Mouse (Mus musculus) embryo, embryonic 9.5 days (tissue): Measurements from ENCODE around the gene Cep170b.

Experiments
- DNase-seq: peaks from one replicate; pipeline ENCODE4 v3.0.0-alpha.2; 2017; ENCODE audit errors: extremely low spot score

The Cep170b gene

DNA sequence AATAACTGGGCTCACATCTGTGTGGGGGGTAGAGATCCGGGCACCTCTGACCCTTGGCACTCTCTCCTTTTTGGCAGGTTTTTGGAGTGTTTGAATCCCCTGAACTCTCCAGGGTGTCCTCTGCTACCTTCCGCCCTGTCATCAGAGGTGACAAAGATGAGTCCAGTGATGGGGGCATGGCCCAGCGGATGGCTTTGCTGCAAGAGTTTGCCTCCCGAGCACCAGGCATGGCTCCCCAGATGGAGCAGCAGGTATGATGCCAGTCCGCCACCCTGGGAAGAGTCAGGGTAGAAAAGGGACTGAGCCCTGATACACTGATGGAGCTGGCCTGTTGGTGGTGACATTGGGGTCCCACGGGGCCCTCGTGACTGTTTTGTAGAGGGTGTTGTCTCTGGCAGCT, 16.8 kb downstream of the Cep170b start:
- DNase-seq: no peak

DNA sequence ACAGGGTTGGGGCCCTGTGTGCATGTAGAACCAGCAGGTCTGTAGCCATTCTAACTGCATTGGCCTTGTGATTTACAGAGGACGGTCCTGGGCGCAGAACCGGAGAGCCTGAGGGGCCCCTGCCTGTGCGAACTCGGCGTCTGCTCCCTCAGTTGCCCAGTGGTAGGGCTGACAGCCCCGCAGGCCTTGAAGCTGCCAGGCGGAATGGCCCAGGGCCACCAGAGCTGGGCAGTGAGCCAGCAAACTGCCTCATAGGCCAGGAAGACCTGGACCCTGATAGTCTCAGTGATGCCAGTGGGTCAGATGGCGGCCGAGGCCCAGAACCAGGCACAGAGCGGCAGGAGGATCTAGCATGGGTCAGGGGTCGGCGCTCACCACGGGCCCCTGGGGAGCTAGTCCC, 17.5 kb downstream of the Cep170b start:
- no peak for DNase-seq

DNA sequence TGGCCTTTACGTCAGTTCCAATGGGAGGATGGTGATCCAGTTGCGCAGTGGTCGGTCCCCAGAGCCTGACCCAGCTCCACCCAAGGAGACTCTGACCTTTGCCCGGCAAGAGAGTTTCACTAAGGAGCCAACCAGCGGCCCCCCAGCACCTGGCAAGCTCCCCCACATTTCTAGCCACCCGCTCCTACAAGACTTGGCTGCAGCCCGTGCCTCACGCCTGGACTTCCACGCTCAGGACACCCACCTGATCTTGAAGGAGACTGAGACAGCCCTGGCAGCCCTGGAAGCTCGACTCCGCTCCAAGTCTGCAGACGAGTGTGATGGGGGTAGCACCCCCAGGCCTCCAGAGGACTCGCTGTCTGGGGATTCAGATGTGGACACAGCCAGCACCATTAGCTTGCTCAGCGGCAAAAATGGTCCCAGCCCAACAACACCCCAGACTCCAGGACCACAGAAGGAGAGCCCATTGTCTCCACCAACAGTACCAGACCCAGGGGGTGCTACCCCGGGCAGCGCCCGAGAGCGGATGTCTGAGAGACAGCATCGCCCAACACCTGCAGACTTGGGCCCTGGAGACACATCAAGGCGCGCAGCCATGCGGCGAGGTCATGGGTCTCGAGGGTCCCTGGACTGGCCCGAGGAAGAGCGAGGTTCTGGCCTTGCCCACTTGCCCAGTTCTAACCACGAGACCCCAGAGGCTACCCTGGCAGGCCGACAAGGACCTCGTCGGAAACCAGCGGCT, 18.2 kb downstream of the Cep170b start:
- DNase-seq: no peak

DNA sequence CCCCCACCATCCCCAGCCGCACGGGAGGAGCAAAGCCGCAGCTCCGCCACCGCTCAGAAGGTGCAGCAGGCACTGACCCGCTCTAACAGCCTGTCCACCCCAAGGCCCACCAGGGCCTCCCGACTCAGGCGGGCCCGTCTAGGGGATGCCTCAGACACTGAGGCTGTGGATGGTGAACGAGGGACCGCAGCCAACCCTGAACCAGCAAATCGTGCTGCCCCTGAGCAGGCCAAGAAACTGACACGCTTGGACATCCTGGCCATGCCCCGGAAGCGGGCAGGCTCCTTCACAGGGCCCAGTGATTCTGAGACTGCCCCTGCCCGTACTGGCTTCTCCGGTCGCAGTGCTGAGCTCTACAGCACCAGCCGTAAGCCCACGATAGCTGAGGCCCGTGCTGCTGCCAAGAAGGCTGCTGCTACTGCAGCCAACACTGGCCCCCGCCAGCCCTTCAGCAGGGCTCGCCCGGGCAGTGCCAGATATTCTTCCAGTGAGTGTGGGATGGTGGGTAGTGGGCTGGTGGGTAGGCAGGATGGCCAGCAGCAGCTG, 18.8 kb downstream of the Cep170b start:
- DNase-seq: no peak

DNA sequence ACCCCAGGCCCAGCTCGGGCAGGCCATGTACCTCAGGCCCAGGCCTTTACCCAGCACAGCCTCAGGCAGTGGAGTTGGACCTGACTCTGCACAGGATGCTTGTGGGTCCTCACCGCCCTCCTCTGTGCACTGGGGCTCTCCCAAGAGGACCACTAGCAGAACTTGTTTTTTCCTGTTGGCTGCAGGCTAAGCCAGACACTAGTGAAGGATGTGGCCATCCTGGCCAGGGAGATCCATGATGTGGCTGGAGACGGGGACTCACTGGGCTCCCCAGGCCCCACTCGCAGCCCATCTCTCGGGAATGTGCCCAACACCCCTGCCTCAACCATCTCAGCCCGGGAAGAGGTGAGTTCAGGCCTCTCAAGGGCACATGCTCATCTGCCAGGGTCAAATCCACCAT, 22.5 kb downstream of the Cep170b start:
- no peak for DNase-seq

DNA sequence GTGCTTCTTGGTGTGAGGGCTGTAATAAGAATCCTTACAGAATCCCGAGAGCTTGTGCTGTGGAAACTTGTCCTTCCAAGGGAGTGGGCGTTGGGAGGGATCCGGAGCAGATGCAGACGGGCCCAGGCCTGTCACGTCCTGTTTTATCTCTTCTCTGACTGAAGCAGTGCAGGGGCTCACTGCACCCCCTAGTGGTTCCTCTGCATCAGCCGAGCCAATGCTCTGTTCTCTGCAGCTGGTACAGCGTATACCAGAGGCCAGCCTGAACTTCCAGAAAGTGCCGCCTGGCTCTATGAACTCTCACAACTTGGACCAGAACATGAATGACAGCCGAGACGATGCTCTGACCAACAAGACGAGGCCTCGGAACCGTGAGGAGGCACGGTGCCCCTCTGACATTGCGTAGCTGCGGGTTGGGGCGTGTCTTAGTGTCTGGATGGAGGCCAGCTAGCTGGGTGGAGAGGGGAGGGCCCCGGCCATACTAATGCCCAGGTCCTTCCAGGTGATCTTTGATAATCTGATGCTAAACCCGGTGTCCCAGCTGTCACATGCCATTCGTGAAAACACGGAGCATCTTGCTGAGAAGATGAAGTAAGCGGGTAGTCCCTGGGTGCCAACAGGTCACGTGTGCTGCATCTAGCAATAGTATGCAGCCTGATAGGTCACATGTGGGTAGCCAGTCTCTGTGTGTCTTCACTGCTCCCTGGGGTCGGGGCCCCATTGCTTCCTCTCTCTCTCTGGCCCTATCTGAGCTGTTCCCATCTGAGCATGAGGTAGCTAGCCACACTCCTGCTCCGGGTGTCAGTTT, 23.1 kb downstream of the Cep170b start:
- peak; percentile 74 for DNase-seq

DNA sequence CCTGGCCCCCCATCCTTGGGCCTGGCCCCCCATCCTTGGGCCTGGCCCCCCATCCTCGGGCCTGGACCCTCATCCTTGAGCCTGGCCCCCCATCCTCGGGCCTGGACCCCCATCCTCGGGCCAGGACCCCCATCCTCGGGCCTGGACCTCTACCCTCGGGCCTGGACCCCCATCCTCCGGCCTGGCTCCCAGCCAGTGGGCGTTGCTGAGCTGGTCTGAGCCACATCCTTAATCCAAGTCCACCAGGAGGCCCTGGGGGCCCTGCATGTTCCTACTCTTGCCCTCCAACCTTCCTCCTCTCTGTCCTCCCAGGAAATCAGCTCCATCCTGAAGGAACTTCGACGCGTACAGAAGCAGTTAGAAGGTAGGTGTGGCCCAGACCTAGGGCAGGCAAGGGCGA, 24.0 kb downstream of the Cep170b start:
- DNase-seq: no peak

DNA sequence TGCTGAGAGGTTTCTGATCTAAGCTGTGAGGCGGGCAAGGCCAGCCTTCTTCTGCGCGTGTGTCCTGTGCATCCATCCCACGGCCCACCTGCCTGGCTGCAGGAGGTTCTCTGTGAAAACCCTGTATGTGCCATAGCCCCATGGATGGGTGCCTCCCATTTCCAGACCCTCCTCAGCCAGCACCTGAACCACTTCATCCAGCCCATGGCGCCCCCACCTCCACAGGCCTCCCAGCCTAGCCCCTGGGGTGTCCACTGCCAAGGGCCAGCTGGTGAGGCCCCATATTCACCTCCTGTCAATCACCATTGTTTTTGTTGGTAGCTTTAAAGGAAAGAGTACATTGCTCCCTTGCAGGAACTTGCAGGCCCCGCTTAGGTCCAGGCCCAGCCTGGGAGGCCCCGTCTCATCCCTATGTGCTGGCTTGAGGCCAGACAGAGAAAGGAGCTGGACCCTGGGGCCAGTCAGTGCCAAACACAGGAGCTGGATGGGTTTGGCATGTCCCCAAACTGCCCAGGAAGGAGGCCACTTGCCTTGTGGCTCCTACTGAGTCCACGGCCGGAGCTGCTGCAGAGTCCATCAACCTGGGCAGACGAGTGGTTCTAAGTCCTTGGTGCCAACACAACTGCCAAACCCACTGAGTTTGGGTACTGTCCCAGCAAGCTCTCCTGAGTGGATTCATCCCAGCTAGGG, 24.8 kb downstream of the Cep170b start:
- DNase-seq: no peak

DNA sequence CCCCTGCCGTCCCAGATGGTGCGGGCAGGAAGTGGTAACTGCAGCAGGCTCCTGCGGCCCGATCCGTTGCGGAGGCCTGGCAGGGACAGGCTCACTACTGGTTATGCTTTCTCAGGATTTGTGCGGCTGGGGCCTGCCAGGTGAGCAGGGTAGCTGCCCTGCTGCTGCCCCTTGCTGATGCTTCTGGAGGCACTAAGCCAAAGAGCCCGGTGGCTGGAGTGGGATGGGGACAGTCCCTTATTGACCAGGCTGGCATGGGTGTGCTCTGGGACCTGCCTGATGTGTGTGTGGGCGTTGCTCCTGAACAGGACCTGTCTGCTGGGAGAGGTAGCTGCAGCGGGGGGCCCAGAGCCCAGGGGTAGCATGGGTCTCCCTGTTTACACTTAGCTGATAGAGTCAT, 25.5 kb downstream of the Cep170b start:
- no peak for DNase-seq

DNA sequence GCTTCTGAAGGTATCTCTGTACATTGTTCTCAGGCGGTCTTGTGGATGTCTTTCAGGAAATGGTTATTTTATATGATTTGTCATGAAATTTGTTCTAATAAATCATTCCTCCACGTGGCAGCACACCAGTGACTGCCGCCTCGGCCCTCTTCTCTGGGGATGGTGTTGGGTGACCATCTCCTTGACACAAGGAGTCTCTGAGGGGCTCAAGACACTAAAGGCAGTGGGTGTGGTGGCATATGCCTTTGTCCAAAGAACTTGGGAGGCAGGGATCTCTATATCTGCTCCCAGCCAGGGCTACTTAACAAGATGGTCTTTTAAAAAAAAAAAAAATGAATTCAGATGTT, 26.2 kb downstream of the Cep170b start:
- no peak for DNase-seq

DNA sequence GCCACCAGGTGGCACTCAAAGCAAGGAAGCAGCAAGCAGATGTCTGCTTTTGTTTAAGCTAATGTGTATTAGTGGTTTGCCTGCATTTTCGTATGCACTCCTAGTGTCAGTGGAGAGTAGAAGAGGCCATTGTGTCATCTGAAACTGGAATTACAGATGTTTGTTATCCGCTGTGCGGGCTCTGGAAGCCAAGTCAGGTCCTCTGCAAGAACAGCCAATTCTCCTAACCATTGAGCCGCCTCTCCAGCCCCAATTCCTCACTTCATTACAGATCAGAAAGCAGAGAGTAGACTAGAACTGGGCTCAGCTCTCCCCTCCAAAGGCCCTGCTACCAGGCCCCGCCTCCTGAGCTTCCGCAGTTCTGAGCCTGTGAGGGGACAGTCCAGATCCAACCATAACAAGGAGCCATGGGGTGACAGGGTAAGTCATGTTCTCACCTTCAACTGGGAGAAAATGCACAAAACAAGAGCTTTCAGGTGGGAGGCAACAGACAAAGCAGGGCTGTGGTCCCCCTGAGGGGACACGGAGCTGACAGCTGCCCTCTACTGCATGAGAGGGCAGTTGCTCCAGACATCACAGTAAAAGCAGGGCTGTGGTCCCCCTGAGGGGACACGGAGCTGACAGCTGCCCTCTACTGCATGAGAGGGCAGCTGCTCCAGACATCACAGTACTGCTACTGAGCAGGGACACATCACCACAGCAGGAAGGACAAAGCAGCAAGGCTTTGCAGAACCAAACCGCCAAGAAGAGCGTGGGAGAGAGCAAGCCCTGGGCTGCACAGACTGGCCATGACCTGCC, 26.8 kb downstream of the Cep170b start:
- peak; percentile 64 for DNase-seq

DNA sequence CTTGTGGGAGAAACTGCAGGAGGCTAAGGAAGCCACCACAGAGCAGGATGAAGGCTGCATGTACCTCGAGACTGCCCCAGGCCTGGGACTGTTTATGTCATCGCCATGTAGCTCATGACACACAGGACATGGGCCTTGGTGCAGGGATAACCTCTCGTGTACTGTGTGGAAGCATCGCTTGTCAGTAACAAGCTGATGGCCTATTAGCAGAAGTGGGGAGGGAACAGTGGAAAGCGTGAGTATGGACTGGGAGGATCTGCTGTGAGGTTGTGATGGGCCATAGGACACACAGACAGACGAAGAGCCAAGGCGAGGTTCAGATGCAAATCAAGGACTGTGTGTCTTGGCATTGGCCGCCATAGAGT, 27.3 kb downstream of the Cep170b start:
- DNase-seq: no peak

DNA sequence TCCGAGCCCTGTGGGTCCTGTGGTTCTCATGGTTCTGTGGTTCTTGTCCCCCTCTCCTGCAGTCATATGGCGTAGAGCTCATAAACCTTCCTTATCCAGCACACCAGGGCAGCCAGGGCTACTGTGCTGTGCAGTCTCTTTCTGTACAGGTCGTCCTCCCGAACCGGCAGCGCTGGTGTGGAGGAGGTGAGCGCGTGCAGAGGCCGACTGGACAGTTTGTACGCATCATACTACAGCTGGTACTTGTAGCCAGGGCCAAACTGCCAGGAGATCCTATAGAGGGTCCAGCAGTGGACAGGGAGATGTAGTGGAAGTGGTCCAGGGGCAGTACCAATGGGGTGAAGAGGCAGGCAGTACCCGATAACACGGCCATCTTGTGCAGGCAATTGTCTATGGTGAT, 30.7 kb downstream of the Cep170b start:
- no peak for DNase-seq

DNA sequence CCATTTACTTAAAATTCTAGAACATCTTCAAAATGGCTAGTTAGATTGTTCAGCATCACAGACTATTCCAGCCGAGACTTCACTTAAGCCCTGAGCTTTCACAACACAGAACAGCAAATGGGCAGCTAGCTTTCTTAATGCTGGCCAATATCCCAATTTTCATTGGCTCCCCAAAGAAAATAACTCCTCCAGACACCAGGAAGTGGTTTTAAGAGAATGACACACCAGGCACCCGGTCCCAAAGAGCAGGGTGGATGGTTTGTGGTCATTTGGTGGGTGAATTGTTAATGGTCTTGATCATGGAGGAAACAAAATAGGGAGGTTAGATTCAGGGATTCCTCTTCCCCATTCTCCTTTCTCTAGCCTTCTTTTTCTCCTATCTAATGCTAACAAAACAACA, 32.1 kb downstream of the Cep170b start:
- DNase-seq: no peak

DNA sequence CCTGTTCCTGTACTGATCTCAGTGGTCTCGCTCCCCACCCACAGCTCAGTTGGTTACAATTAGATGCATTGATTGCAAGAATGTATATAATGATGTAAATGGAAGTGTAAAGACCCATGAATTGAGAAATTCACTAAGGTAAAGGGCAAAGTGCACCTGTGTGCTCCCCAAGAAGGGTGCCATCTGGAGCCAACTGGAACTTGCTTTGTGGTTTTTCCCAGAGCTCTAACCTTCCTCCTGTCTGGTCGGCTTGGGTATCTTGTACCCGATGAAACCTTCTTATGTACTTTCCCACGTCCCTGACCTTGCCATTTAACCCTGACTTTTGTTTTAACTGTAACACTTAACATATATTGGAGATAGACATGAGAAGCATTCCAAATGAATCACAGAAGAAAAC, 35.6 kb downstream of the Cep170b start:
- DNase-seq: no peak

DNA sequence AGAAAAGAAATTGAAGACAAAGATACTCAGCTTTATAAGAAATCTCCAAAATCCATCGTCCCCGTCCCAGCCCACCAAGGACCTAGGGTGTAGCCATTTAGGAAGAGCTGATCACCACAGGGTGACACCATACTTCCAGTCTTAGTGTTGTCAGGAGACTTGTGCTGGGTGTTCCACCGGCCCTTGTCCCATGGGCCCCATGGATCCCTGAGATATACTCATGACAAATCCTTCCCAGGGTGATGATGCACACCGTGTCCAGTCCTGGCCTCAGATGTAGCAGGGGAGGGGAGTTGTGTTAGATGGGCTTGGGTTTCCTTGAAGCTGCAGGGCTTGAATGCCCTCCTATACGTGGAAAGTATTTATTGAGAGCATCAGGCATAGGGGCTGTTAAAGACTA, 37.6 kb downstream of the Cep170b start:
- no peak for DNase-seq

DNA sequence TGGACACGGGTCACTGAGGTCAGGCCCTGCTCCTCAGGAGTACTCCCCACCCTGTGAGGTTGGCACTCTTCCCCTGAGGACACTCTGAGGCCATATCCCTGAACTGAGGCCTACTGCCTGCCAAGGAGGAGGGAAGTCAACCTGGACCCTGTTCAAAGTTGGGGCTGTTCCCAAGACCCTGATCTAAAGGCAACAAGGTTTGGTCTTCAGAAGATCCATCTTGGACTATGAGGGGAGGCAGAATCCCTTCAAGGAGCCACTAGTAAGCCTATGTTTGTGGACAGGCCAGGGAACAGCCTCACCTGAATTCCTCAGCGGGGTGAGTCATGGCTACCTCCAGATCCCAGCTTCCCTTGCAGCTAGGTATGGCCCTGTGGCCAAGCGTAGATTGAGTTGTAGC, 39.2 kb downstream of the Cep170b start:
- DNase-seq: no peak

DNA sequence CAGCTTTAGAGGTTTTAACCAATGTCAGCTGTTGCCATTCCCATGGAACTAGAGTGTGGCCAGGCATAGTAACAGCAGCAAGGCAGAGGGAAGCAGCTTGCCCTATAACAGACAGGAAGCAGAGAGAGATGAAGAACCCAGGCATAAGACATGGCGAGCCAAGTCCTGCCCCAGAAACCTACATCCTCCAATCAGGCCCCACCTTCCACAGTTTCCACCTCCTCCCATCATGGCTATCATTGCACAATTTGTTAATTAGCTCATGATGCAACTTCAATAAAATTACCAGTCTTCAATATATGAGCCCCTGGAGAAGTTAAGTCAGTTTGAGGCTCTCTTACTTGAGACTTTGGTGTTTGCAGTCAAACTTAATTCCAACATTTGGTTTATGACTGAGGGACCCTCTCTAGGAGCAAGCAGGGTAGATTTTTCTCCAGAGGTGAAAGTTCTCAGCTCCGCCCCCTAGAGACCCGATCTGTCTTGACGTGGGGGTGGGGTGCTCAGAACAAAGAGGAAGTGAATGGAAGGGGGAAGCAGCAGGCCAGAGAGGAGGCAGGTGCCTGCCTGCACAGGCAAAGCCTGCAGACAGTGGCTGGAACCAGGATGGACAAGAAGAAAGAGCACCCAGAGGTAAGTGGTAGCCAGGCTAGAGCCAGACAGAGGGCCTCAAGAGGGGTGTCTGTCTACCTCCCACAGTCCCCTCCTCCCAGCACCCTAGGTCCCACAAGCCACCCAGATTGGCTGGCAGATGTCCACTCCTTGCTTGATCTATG, 40.1 kb downstream of the Cep170b start, which contains the start of gene Pld4:
Gene Pld4, plus strand, starts transcription at position 502 of the 773 bp plus-strand sequence.
- DNase-seq: no peak

DNA sequence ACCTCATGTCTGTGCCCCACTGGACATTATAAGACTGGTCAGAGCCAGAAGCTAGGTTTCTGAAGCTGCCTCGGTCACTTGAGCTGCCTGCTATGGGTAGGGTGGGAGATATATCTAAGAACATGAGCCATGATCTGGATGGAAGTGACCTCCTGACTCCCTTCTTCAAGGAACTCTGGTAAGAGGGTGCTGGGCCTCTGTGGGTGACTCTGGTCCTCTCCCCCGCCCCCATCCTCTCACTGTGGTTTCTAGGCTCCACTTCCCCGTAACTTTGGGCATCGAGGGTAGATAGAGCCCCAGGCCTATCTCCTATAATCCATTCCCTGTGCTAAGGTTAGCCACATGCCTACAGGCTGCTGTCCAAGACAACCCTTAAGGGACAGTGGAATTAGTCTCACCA, 41.2 kb downstream of the Cep170b start:
- no peak for DNase-seq

DNA sequence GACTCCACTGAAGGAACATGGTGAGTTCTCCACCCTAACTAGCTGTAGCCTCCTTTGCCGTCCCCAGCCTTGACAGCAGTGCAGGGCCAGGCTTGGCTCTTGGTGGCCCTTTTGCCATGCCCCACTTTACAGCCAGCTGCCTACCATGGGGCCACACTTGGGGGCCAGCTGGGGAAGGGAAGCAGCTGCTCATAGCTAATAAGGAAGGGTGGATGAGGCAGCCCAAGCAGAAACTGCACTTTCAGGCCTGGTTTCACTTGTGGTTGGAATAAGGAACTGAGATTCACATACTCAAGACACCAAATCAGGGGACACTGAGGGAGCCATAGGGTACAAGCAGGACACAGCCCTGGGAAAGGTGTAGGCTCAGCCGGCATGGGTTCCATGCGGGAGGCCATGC, 41.8 kb downstream of the Cep170b start:
- DNase-seq: no peak

DNA sequence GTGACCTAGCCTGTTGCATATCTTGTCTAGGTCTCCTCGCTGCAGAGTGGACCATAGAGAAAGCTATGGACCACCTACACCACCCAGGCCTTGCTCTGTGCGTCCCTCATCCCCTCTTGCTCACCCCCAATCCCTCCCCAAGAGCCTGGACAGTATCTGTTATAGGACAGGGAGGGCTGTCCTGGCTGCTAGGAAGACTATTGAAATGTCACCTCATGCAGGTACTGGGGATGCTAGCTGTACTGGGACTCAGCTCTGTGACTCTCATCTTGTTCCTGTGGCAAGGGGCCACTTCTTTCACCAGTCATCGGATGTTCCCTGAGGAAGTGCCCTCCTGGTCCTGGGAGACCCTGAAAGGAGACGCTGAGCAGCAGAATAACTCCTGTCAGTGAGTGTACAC, 42.9 kb downstream of the Cep170b start:
- no peak for DNase-seq
